Mouse (Mus musculus) intestine, embryonic 14.5 days (tissue): ENCODE measurements around the gene Hpcal1. TPM values are rescaled to one million over a fixed set of nuclear protein-coding genes. Genes with fewer than 3 reads are reported as not detected.

Experiments used
- ATAC-seq: fragments of 200-750 bp; cut with Nextera tagmentation; replicated peaks from 2 replicates; pipeline ENCODE4 v1.8.0; 2017; ENCODE audit warnings: low read depth, moderate number of reproducible peaks, moderate TSS enrichment, moderate library complexity; ENCODE audit not compliant: low FRiP score, low TSS enrichment
- DNase-seq: peaks from one replicate; pipeline ENCODE4 v3.0.0-alpha.2; 2018; ENCODE audit warnings: low spot score
- H3K27ac ChIP-seq: fragments of 300-500 bp; sonication (generic); 2 replicates; pipeline ENCODE4 v1.5.1; 2014; ENCODE audit warnings: low read depth, mild to moderate bottlenecking, control low read depth
- H3K27me3 ChIP-seq: fragments of 300-500 bp; sonication (generic); replicated peaks from 2 replicates; pipeline ENCODE4 v1.6.1; 2014; ENCODE audit warnings: low read length, control low read depth; ENCODE audit not compliant: control insufficient read depth, insufficient read depth
- H3K36me3 ChIP-seq: fragments of 300-500 bp; sonication (generic); 2 replicates; pipeline ENCODE4 v1.6.1; 2014; ENCODE audit warnings: low read length, control low read depth; ENCODE audit not compliant: control insufficient read depth, insufficient read depth
- H3K4me1 ChIP-seq: fragments of 300-500 bp; sonication (generic); replicated peaks from 2 replicates; pipeline ENCODE4 v1.6.1; 2014; ENCODE audit warnings: low read length, control low read depth, mixed read lengths; ENCODE audit not compliant: control insufficient read depth, insufficient read depth
- H3K4me2 ChIP-seq: fragments of 300-500 bp; sonication (generic); 2 replicates; pipeline ENCODE4 v1.6.1; 2014; ENCODE audit warnings: low read length
- H3K4me3 ChIP-seq: fragments of 300-500 bp; sonication (generic); 2 replicates; pipeline ENCODE4 v1.5.1; 2014; ENCODE audit warnings: low read depth, low read length, control low read depth, mixed read lengths
- H3K9ac ChIP-seq: fragments of 300-500 bp; sonication (generic); 2 replicates; pipeline ENCODE4 v1.6.1; 2014; ENCODE audit warnings: mild to moderate bottlenecking, low read length
- H3K9me3 ChIP-seq: fragments of 300-500 bp; sonication (generic); 2 replicates; pipeline ENCODE4 v1.6.1; 2016; ENCODE audit warnings: low read length, control low read depth; ENCODE audit not compliant: control insufficient read depth
- WGBS: fragments of 180-500 bp; shearing (Covaris S2); extraction: QIAGEN DNeasy Blood & Tissue Kit; methylation state at CpG from one replicate; pipeline ENCODE4 v1.1.7; 2014; 5-methylcytosine and 5-hydroxymethylcytosine counted together
- polyA plus RNA-seq: library from polyadenylated mRNA; unstranded; fragments of >200 nt; fragmentation: Nextera tagmentation; extraction: Ambion mirVana; gene quantifications from 2 replicates; pipeline ENCODE4 v1.2.1, GENCODE M21; 2014

The Hpcal1 gene
- polyA plus RNA-seq, 1 experiment from 2014 or later = 48.6 TPM

DNA sequence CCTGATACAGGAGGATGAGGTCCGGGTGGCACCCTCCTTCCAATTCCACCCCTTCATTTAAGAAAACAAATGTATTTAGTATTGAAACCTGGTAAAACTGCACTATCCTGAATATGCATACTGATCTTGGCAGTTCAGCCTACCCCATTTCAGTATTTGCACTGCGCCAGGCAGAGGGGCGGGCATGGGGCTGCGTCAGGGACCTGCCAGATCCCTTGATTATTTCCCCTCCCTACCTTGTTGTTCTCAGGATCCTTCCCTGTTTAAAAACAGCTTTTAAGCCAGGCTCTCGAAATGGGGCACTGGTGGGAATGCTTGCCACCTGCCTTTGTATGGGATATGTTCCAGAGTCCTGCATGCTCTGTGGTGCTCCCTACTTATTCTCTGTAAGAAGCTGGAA, 1.7 kb downstream of the Hpcal1 start:
- Histone ChIP-seq H3K27me3 (no peaks in the 10 kb centered on the region), H3K9ac (peak overlapping the region; percentile 63; the same call in 1 of the 2 replicates), H3K27ac (no peak overlapping the region), H3K9me3 (no peaks in the 10 kb centered on the region), H3K4me3 (peak overlapping the region; percentile 79), H3K4me1 (peaks cover 13% of the 10 kb centered on the region), H3K4me2 (peak overlapping the region; percentile 93), H3K36me3 (no peaks in the 10 kb centered on the region)
- 40% methylated on average over 5 of the region's 5 CpGs for WGBS
- no peak for DNase-seq
- ATAC-seq = no peak

DNA sequence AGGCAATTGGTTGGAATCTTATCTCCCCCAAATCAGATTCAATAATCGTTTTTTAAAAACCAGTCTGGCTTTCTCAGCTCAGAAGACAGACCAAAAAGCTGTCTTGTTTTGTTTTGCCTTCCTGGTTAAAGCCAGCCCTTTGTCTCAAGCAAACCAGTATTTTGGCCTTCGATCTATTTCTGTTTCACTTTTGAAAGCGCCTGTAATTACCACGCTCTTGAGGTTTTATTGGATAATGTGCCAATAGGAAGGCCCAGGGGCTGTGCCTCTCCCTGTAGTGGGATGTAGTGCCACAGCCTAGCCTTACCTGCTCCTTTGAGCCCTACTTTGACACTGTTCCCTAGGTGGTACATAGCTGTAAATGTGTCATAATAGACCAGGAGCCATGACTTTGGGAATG, 2.3 kb downstream of the Hpcal1 start:
- WGBS = 64% methylated on average over 4 of the region's 4 CpGs
- H3K36me3 ChIP-seq = no peaks in the 10 kb centered on the region
- H3K4me3 ChIP-seq = no peak overlapping the region
- DNase-seq (no peak), ATAC-seq (no peak)
- no peaks in the 10 kb centered on the region for H3K9me3 ChIP-seq
- H3K4me2 ChIP-seq = 0 out of 2 replicates have a peak overlapping the region, but pooled peaks have one; percentile 10
- H3K9ac ChIP-seq = no peak overlapping the region
- H3K27me3 ChIP-seq = no peaks in the 10 kb centered on the region
- H3K27ac ChIP-seq = no peak overlapping the region
- H3K4me1 ChIP-seq = peaks cover 13% of the 10 kb centered on the region

DNA sequence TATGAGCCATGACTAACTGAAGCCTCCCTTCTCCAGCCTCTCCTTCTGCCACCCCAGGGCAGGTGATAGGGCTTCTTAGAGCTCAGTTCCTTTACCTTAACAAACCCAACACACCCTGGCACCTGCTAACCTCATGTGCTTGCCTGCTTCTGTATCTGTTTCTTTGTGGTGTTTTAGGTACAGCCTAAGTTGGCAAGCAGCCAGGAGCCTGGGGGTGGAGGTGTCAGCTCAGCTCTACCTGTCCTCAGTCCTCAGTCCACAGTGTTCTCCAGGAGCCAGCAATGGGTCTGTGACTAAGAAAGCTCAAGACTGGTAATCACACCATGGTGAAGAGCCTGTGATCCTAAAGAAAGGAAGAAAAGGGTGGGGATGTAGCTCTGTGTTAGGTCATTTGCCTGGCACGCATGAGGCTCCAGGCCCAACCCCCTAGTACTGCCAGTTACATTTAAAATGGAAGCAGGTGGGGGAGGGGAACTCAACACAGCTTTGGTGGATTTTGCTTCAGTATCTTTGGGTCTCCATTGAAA, 4.0 kb downstream of the Hpcal1 start:
- no peak overlapping the region for H3K9ac ChIP-seq
- peaks cover 20% of the 10 kb centered on the region for H3K4me1 ChIP-seq
- H3K36me3 ChIP-seq = no peaks in the 10 kb centered on the region
- no peak for ATAC-seq
- H3K4me3 ChIP-seq = no peak overlapping the region
- 74% methylated on average over 1 of the region's 1 CpGs for WGBS
- no peak for DNase-seq
- no peak overlapping the region for H3K27ac ChIP-seq
- H3K4me2 ChIP-seq = no peak overlapping the region
- no peaks in the 10 kb centered on the region for H3K9me3 ChIP-seq
- no peaks in the 10 kb centered on the region for H3K27me3 ChIP-seq

DNA sequence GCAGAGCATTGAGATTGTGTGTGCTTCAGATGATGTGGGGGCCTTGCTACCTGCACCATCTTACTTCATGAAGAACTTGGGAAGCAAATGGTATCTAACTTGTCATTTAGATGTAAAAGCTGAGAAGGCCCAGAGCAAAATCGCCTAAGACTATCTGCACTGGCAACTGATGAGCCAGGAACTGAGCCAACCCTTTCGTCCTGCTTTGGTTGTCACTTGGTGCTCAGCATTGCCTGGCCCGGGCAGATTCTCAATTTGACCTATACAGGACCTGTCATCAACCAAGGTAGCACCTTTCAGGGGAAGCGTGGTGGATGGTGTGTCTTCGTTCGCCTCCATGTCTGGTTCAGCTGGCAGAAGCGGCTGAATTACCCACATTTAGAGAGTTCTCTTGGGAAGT, 5.7 kb downstream of the Hpcal1 start:
- H3K4me1 ChIP-seq = peaks cover 19% of the 10 kb centered on the region; the same call in 1 of the 2 replicates
- H3K27me3 ChIP-seq = no peaks in the 10 kb centered on the region
- H3K9ac ChIP-seq = no peak overlapping the region
- no peaks in the 10 kb centered on the region for H3K36me3 ChIP-seq
- H3K27ac ChIP-seq = no peak overlapping the region
- no peak overlapping the region for H3K4me3 ChIP-seq
- 86% methylated on average over 7 of the region's 7 CpGs for WGBS
- DNase-seq = no peak
- ATAC-seq = no peak
- H3K9me3 ChIP-seq = no peaks in the 10 kb centered on the region
- no peak overlapping the region for H3K4me2 ChIP-seq

DNA sequence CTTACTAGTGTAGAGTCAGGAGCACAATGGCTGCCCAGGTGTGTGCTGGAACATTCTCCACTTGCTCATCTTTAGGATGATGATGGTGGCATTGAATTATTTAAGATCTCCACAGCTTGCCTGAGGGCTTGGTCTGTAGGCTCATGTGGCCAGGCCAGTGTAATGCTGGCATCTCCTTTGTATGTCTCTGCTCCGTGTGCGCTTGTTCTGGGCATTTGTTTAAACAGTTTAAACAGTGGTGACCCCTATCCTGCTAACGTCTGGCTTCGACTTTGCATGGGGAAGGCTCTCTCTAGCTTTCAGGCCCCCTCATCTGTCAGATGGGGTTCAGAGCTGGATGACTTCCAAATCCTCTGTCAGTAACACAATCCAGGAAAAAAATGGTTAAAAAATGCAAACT, 8.3 kb downstream of the Hpcal1 start:
- Histone ChIP-seq H3K9me3 (no peaks in the 10 kb centered on the region), H3K27me3 (no peaks in the 10 kb centered on the region), H3K27ac (no peak overlapping the region), H3K4me3 (no peak overlapping the region), H3K4me2 (no peak overlapping the region), H3K9ac (no peak overlapping the region), H3K4me1 (peaks cover 16% of the 10 kb centered on the region), H3K36me3 (no peaks in the 10 kb centered on the region)
- 21% methylated on average over 4 of the region's 4 CpGs for whole genome bisulfite sequencing
- no peak for DNase-seq
- no peak for ATAC-seq

DNA sequence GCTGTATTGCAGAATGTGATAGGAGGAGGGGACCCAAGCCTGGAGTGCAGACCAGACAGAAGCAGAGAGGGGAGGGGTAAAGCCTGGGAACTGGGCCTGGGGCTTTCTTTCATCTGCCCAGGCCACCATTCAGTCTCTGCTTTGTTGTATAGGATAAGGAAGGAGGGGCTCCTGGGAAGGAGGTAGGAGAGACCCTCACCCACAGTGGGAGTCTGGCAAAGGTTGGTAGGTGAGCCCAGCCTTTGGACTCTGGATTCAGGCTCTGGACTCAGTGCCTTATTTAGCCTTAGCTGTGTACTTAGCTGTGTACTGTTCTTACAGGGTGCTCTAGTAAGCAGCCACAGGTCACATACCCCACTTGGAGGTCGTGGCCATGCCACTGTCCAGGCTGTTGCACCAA, 8.8 kb downstream of the Hpcal1 start:
- H3K4me1 ChIP-seq = peaks cover 16% of the 10 kb centered on the region
- H3K27me3 ChIP-seq = no peaks in the 10 kb centered on the region
- ATAC-seq = no peak
- H3K4me3 ChIP-seq = no peak overlapping the region
- H3K4me2 ChIP-seq = no peak overlapping the region
- no peaks in the 10 kb centered on the region for H3K9me3 ChIP-seq
- H3K36me3 ChIP-seq = no peaks in the 10 kb centered on the region
- DNase-seq = no peak
- no peak overlapping the region for H3K27ac ChIP-seq
- no peak overlapping the region for H3K9ac ChIP-seq
- WGBS = 63% methylated on average over 1 of the region's 1 CpGs

DNA sequence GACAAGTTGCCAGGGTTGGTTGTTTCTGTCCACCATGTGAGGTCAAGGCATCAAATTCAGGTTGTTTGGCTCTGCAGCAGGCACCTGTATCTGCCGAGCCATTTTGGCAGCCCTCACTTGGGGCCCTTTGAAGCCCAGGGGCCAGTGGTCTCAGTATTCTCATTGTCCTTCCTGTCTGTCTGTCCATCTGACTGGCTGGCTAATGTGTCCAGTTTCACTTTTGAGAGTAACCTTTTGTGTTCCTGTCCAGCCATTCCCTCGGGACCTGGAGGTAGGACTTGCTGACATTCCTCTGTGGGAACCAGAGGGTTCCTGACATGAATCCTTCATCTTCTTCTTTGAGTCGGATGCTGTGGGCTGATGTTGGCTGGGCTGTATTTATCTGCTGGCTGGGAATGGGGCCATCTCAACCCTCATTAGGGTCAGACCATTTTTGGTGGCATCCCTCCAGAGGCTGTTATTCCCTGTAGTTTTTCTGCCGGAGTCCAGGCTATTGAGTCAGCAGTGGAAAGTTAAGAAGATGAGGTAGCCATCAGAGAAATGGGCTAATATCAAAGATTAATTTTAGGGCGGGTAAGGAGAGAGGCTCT, 10.6 kb downstream of the Hpcal1 start:
- WGBS = 70% methylated on average over 5 of the region's 5 CpGs

DNA sequence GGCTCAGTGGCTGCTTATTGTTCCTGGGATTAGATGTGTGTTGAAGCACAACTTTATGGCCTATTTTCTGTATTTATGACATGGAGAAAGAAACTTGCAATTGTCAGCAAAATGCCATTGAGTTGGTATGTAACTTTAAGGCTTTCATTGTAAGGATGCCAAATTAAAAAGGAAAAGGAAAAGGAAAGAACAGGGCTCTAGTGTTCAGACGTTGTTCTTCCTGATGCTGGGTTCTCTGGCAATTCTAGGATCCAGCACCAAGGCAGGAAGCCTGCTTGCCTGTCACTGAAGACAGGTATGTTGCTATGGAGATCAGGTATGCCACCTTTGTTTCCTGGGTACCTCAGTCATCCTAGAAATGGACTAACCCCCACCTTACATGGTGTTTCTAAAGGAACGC, 11.1 kb downstream of the Hpcal1 start:
- H3K9me3 ChIP-seq = no peaks in the 10 kb centered on the region
- H3K27ac ChIP-seq = no peak overlapping the region
- 44% methylated on average over 2 of the region's 2 CpGs for WGBS
- ATAC-seq (no peak), DNase-seq (no peak)
- no peak overlapping the region for H3K9ac ChIP-seq
- no peak overlapping the region for H3K4me2 ChIP-seq
- H3K4me3 ChIP-seq = no peak overlapping the region
- H3K27me3 ChIP-seq = no peaks in the 10 kb centered on the region
- peaks cover 16% of the 10 kb centered on the region for H3K4me1 ChIP-seq
- H3K36me3 ChIP-seq = no peaks in the 10 kb centered on the region

More for the DNA sequence above, 10.6 kb downstream of the Hpcal1 start:
- Histone ChIP-seq H3K27ac (no peak overlapping the region), H3K9me3 (no peaks in the 10 kb centered on the region), H3K27me3 (no peaks in the 10 kb centered on the region), H3K4me3 (no peak overlapping the region), H3K36me3 (no peaks in the 10 kb centered on the region), H3K4me2 (no peak overlapping the region), H3K9ac (no peak overlapping the region), H3K4me1 (peaks cover 16% of the 10 kb centered on the region)
- DNase-seq (no peak), ATAC-seq (no peak)

DNA sequence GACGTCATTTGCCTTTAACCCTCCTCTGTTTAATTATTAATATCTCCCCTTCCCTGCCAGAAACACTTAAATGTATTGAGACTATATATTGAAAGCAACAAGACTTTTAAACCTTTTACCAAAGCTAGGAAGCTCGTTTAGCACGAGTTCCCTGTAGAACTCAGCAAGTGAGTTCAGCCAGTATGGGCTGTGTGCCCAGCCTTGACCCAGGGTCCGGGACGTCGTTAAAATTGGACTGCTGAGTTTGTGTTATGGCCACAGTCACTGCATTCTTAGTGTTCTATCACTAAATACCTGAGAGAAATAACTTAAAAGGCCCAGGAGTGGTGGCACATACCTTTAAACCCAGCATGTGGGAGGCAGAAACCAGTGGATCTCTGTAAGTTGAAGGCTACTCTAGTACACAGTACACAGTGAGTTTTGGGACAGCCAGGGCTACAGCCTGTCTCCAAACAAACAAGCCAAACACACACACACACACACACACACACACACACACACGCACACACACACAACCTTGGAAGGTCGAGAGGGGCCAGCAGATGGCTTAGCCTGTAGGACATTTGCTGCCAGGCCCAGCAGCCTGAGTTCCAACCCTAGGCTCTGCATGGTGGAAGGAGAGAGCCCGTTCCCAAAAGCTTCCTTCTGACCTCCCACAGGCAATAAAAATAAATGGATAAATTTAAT, 11.7 kb downstream of the Hpcal1 start:
- Histone ChIP-seq H3K4me1 (peaks cover 16% of the 10 kb centered on the region), H3K4me2 (no peak overlapping the region), H3K9ac (no peak overlapping the region), H3K27me3 (no peaks in the 10 kb centered on the region), H3K27ac (no peak overlapping the region), H3K4me3 (no peak overlapping the region), H3K36me3 (no peaks in the 10 kb centered on the region), H3K9me3 (no peaks in the 10 kb centered on the region)
- WGBS = 59% methylated on average over 9 of the region's 9 CpGs
- DNase-seq (no peak), ATAC-seq (no peak)
